Mouse (Mus musculus) MEL (cell line): ENCODE data around the gene Gprc5b. TPM values are rescaled to one million over a fixed set of nuclear protein-coding genes. Genes with fewer than 3 reads are reported as not detected.

ENCODE experiments used
- DNase-seq: peaks from one replicate; pipeline ENCODE4 v3.0.0; 2011; ENCODE audit warnings: low read depth, low spot score
- H3K27ac ChIP-seq: 2 replicates; pipeline ENCODE4 v1.5.1; 2012; ENCODE audit warnings: low read depth, mild to moderate bottlenecking, control low read depth, low read length, moderate library complexity; ENCODE audit not compliant: control insufficient read depth
- H3K27me3 ChIP-seq, 2 experiments: fragments of 150-350 bp in 1 of 2; sonication (generic) in 1 of 2; 2 replicates each; pipeline ENCODE4 v1.6.1; 2012; ENCODE audit warnings: low read length in 2 of 2, mild to moderate bottlenecking in 2 of 2, improper control_type of control experiment in 1 of 2, moderate library complexity in 1 of 2; ENCODE audit not compliant: insufficient read depth in 2 of 2, control insufficient read depth in 1 of 2
- H3K36me3 ChIP-seq, 2 experiments: 2 replicates each; pipeline ENCODE4 v1.6.1; 2012 to 2014; ENCODE audit warnings: low read length in 2 of 2, improper control_type of control experiment in 1 of 2, inconsistent platforms in 1 of 2, mild to moderate bottlenecking in 1 of 2; ENCODE audit not compliant: insufficient read depth in 2 of 2, control insufficient read depth in 1 of 2
- H3K4me1 ChIP-seq, 2 experiments: fragments of 150-350 bp in 1 of 2; sonication (generic) in 1 of 2; 2 replicates each; pipeline ENCODE4 v1.6.1; 2012; ENCODE audit warnings: low read length in 2 of 2, improper control_type of control experiment in 1 of 2, mild to moderate bottlenecking in 1 of 2; ENCODE audit not compliant: insufficient read depth in 2 of 2, control insufficient read depth in 1 of 2
- H3K4me3 ChIP-seq, 2 experiments: fragments of 150-350 bp in 1 of 2; sonication (generic) in 1 of 2; 2 replicates each; pipeline ENCODE4 v1.5.1; 2012; ENCODE audit warnings: low read depth in 2 of 2, low read length in 2 of 2, mild to moderate bottlenecking in 2 of 2, moderate library complexity in 2 of 2, control low read depth in 1 of 2, improper control_type of control experiment in 1 of 2; ENCODE audit not compliant: control insufficient read depth in 1 of 2, insufficient read depth in 1 of 2
- H3K79me2 ChIP-seq: 2 replicates; pipeline ENCODE4 v1.6.1; 2012; ENCODE audit warnings: mild to moderate bottlenecking, low read length, moderate library complexity; ENCODE audit not compliant: control insufficient read depth, poor library complexity, insufficient read depth
- H3K9ac ChIP-seq: 2 replicates; pipeline ENCODE4 v1.6.1; 2012; ENCODE audit warnings: low read depth, mild to moderate bottlenecking, control low read depth, low read length, moderate library complexity; ENCODE audit not compliant: control insufficient read depth, poor library complexity, severe bottlenecking
- H3K9me3 ChIP-seq: fragments of 150-350 bp; sonication (generic); replicated peaks from 2 replicates; pipeline ENCODE4 v1.6.1; 2012; ENCODE audit warnings: mild to moderate bottlenecking, low read length, improper control_type of control experiment, moderate library complexity; ENCODE audit not compliant: insufficient read depth
- BHLHE40 ChIP-seq: IDR thresholded peaks from 2 replicates; pipeline ENCODE4 v1.6.1; 2012; ENCODE audit warnings: low read depth, mild to moderate bottlenecking, inconsistent platforms, low read length, improper control_type of control experiment, borderline replicate concordance
- CHD2 ChIP-seq: IDR thresholded peaks from 2 replicates; pipeline ENCODE4 v1.6.1; 2011; ENCODE audit warnings: low read length, improper control_type of control experiment
- E2F4 ChIP-seq: IDR thresholded peaks from 2 replicates; pipeline ENCODE4 v1.6.1; 2011; ENCODE audit warnings: low read depth, low read length, improper control_type of control experiment, borderline replicate concordance
- EP300 ChIP-seq, 2 experiments: IDR thresholded peaks; 2 replicates each; pipeline ENCODE4 v1.6.1; 2011; ENCODE audit warnings: improper control_type of control experiment in 2 of 2, low read length in 2 of 2, low read depth in 1 of 2, mild to moderate bottlenecking in 1 of 2
- GATA1 ChIP-seq: IDR thresholded peaks from 2 replicates; pipeline ENCODE4 v1.6.1; 2011; ENCODE audit warnings: low read depth, low read length, improper control_type of control experiment
- MEF2A ChIP-seq: IDR thresholded peaks from 2 replicates; pipeline ENCODE4 v1.6.1; 2014; ENCODE audit warnings: low read depth, mild to moderate bottlenecking, inconsistent platforms, low read length, improper control_type of control experiment; ENCODE audit not compliant: poor library complexity, insufficient replicate concordance, severe bottlenecking; ENCODE audit errors: extremely low read depth
- MXI1 ChIP-seq: IDR thresholded peaks from 2 replicates; pipeline ENCODE4 v1.6.1; 2011; ENCODE audit warnings: mild to moderate bottlenecking, low read depth, low read length, improper control_type of control experiment
- MYB ChIP-seq: IDR thresholded peaks from 2 replicates; pipeline ENCODE4 v1.6.1; 2011; ENCODE audit warnings: mild to moderate bottlenecking, low read depth, low read length, improper control_type of control experiment
- MYC ChIP-seq: IDR thresholded peaks from 2 replicates; pipeline ENCODE4 v1.6.1; 2011; ENCODE audit warnings: low read depth, mild to moderate bottlenecking, low read length, improper control_type of control experiment, moderate library complexity
- POLR2A ChIP-seq, 2 experiments: IDR thresholded peaks; 2 replicates each; pipeline ENCODE4 v1.6.1; 2011 to 2012; ENCODE audit warnings: low read length in 2 of 2, mild to moderate bottlenecking in 2 of 2, control low read depth in 1 of 2, improper control_type of control experiment in 1 of 2, low read depth in 1 of 2, moderate library complexity in 1 of 2; ENCODE audit not compliant: control insufficient read depth in 1 of 2, insufficient read depth in 1 of 2, poor library complexity in 1 of 2
- POLR2AphosphoS2 ChIP-seq: IDR thresholded peaks from 2 replicates; pipeline ENCODE4 v1.6.1; 2011; ENCODE audit warnings: low read length, improper control_type of control experiment
- RCOR1 ChIP-seq: IDR thresholded peaks from 2 replicates; pipeline ENCODE4 v1.6.1; 2012; ENCODE audit warnings: low read depth, mild to moderate bottlenecking, inconsistent platforms, low read length, improper control_type of control experiment
- TAL1 ChIP-seq: IDR thresholded peaks from 2 replicates; pipeline ENCODE4 v1.6.1; 2012; ENCODE audit warnings: mild to moderate bottlenecking, inconsistent platforms, low read length, moderate library complexity, mixed read lengths
- TBP ChIP-seq: IDR thresholded peaks from 2 replicates; pipeline ENCODE4 v1.8.0; 2011; ENCODE audit warnings: low read depth, low read length, improper control_type of control experiment
- UBTF ChIP-seq: IDR thresholded peaks from 2 replicates; pipeline ENCODE4 v1.6.1; 2012; ENCODE audit warnings: low read depth, mild to moderate bottlenecking, inconsistent platforms, low read length, improper control_type of control experiment, moderate library complexity, borderline replicate concordance; ENCODE audit not compliant: insufficient read depth
- USF2 ChIP-seq, 2 experiments: IDR thresholded peaks; 2 replicates each; pipeline ENCODE4 v1.6.1; 2011 to 2012; ENCODE audit warnings: improper control_type of control experiment in 2 of 2, low read length in 2 of 2, borderline replicate concordance in 1 of 2, inconsistent platforms in 1 of 2, low read depth in 1 of 2, mild to moderate bottlenecking in 1 of 2; ENCODE audit not compliant: insufficient read depth in 1 of 2
- ZC3H11A ChIP-seq: IDR thresholded peaks from 2 replicates; pipeline ENCODE4 v1.6.1; 2012; ENCODE audit warnings: low read depth, mild to moderate bottlenecking, inconsistent platforms, low read length, improper control_type of control experiment
- ZMIZ1 ChIP-seq: IDR thresholded peaks from 2 replicates; pipeline ENCODE4 v1.6.1; 2012; ENCODE audit warnings: low read depth, mild to moderate bottlenecking, inconsistent platforms, low read length, improper control_type of control experiment, moderate library complexity
- ZNF384 ChIP-seq: IDR thresholded peaks from 2 replicates; pipeline ENCODE4 v1.6.1; 2012; ENCODE audit warnings: low read depth, mild to moderate bottlenecking, inconsistent platforms, low read length, improper control_type of control experiment
- polyA plus RNA-seq, 2 experiments: library from polyadenylated mRNA; stranded (reverse) in 1 of 2; unstranded in 1 of 2; fragments of >175 nt in 1 of 2; fragments of >200 nt in 1 of 2; gene quantifications; 2 replicates each; pipeline versions ENCODE4 v1.2.1 to v1.2.4; 2012; ENCODE audit warnings: low replicate concordance in 2 of 2, low read depth in 1 of 2; ENCODE audit not compliant: insufficient read length in 2 of 2, insufficient read depth in 1 of 2, missing spikeins in 1 of 2
- total RNA-seq: library from RNA; depleted of rRNA; stranded (reverse); fragments of 300-350 nt; gene quantifications from 2 replicates; pipeline ENCODE4 v1.2.3, GENCODE M21; 2012

Gene Gprc5b
- total and polyA plus RNA-seq, 3 experiments = not detected

DNA sequence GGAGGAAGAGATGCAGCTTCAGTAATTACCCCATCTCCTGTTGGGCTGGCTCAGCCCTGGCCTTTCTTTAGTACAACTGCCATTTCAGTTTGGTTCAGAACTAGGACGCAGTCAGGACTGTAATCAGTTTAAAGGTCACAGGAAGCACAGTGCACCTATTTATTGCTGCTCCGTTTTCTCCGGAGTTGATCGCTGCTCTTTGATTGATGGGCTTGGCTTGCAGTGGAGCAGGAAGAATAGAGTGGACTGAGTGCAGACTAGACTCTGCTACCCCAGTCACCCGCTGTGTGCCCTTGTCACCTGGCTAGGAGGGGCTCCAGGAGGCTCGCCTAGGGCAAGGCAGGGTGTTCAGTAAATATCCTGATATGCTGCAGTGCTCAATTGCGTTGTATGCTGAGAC is 51.8 kb downstream of the Gprc5b start:
- Histone ChIP-seq H3K36me3 (no peaks in the 10 kb centered on the region), H3K9ac (no peak overlapping the region), H3K27me3 (peaks cover 0 to 1% of the 10 kb centered on the region in 2 experiments; a peak in 1 of 4 replicates), H3K9me3 (no peaks in the 10 kb centered on the region), H3K27ac (no peak overlapping the region), H3K79me2 (no peaks in the 10 kb centered on the region), H3K4me3 (no peak overlapping the region), H3K4me1 (no peaks in the 10 kb centered on the region)
- no peak for DNase-seq
- TF ChIP-seq GATA1 (no peak), MXI1 (no peak), BHLHE40 (no peak), RCOR1 (no peak)

DNA sequence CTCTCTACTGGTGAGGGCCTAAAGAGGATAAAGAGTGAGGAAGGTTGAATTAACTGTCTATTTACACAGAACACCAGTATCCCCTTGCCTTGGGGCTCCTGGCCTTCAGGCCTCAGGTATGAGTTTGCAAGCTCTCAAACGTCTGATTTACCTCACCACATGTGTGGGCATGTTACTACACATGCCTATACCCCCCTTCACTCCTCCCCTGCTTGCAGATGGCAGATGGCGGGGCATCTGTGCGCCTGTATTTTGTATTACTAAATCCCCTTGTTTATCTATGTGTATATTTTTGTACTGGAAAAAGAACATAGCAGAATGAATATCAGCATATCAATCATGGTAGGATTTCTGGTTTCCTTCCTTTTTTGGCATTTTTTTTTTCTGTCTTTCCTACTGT is 52.7 kb downstream of the Gprc5b start:
- no peak overlapping the region for H3K27ac ChIP-seq
- H3K4me3 ChIP-seq = no peak overlapping the region
- peaks cover 0 to 1% of the 10 kb centered on the region in 2 experiments; a peak in 1 of 4 replicates for H3K27me3 ChIP-seq
- no peak for TF ChIP-seq ZC3H11A
- TF ChIP-seq E2F4 = no peak
- TF ChIP-seq ZNF384 = no peak
- no peak for TF ChIP-seq MEF2A
- TF ChIP-seq GATA1 = no peak
- TF ChIP-seq POLR2AphosphoS2 = no peak
- no peak for TF ChIP-seq TAL1
- TF ChIP-seq MYC = no peak
- no peak for TF ChIP-seq MYB
- no peak for TF ChIP-seq USF2 (IDR thresholded peaks at IDR 0.05; ENCODE audit: borderline replicate concordance in 1 of 2, insufficient read depth in 1 of 2, low read depth in 1 of 2, low read length in 2 of 2)
- no peak for TF ChIP-seq EP300 (IDR thresholded peaks at IDR 0.05; ENCODE audit: low read depth in 1 of 2, low read length in 2 of 2)
- TF ChIP-seq UBTF = no peak
- no peak for TF ChIP-seq ZMIZ1
- TF ChIP-seq POLR2A (IDR thresholded peaks at IDR 0.05; ENCODE audit: control insufficient read depth in 1 of 2, insufficient read depth in 1 of 2, low read depth in 1 of 2, low read length in 2 of 2, poor library complexity in 1 of 2) = no peak
- no peak for TF ChIP-seq CHD2
- TF ChIP-seq TBP = no peak
- peaks cover 0 to 4% of the 10 kb centered on the region in 2 experiments; a peak in 1 of 4 replicates for H3K4me1 ChIP-seq
- peaks cover 0 to under 1% of the 10 kb centered on the region in 2 experiments; a peak in 2 of 4 replicates for H3K36me3 ChIP-seq
- no peaks in the 10 kb centered on the region for H3K9me3 ChIP-seq
- no peak for DNase-seq
- H3K79me2 ChIP-seq = no peaks in the 10 kb centered on the region
- H3K9ac ChIP-seq = no peak overlapping the region
